Mouse (Mus musculus) olfactory bulb, adult 2 months (tissue): ENCODE measurements around the gene Sost.

Source experiments
- CTCF ChIP-seq: fragments of 200-500 bp; IDR thresholded peaks from 2 replicates; pipeline ENCODE4 v1.5.1; 2012; ENCODE audit warnings: low read depth, mild to moderate bottlenecking, low read length, moderate library complexity; ENCODE audit not compliant: insufficient read depth
- POLR2A ChIP-seq: fragments of 200-500 bp; IDR thresholded peaks from 2 replicates; pipeline ENCODE4 v1.6.1; 2012; ENCODE audit warnings: mild to moderate bottlenecking, low read depth, low read length, moderate library complexity; ENCODE audit not compliant: insufficient read depth

DNA sequence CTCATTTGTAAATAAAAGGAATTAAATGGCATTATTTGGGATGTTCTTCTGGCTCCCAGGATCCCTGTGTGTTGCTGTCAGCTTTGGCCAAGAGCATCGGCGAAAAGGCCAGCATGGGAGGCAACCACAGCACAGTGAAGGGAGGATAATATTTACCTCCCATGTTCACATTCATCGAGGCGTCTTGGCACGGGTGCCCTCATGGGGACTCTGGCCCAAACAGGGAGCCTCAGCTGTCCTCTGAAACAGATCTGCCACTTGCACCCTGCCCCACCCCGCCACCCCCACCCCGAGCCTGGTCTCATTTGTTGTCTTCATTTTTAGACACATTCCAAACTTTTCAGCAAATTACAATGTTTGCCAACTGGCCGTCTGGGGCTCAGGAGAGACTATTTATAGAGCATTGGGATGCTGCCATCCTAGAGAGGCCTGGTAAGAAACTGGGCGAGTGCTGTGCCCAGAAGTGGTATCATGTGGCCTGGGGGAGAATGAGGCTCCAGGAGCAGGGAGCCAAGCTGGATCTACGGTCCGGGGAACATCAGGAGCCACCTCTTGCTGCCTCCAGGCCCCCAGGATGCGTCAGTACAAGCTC is 45.4 kb downstream of the Sost start:
- no peak for TF ChIP-seq POLR2A
- no peak for TF ChIP-seq CTCF
